Mouse (Mus musculus): Measurements from ENCODE around the gene Ppp2r5e. TPM values are rescaled to one million over a fixed set of nuclear protein-coding genes. Genes with fewer than 3 reads are reported as not detected.

Ppp2r5e gene
- polyA plus RNA-seq, 1 experiment from 2014 or later = 19.3 TPM

DNA sequence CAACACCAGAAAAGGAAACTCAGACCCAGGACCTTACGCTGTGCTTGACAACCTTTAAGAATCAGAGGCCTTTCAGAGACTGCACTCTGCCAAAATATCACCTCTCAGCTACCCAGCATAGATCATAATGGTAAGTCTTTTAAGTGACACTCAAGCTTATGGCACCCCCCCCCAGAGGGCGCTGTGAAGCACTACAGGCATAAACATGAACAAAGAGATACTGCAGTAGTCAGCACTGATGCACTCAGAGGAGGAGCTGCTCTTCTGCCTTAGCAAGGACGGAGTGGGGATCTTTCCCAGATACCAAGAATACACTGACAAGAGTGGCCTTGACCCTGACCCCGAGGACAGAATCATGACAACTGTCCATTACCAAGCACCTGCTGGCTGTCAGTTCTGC, 23.8 kb downstream of the Ppp2r5e start:
- no peak overlapping the region for H3K4me2 ChIP-seq
- H3K4me1 ChIP-seq = peaks cover 18% of the 10 kb centered on the region
- H3K4me3 ChIP-seq (replicated peaks) = no peak overlapping the region
- 71% methylated on average over 4 of the region's 4 CpGs for WGBS
- H3K27me3 ChIP-seq (replicated peaks) = no peaks in the 10 kb centered on the region
- no peak overlapping the region for H3K27ac ChIP-seq (replicated peaks)
- no peaks in the 10 kb centered on the region for H3K36me3 ChIP-seq
- H3K9ac ChIP-seq (replicated peaks) = no peak overlapping the region
- H3K9me3 ChIP-seq (replicated peaks) = no peaks in the 10 kb centered on the region
- no peak for ATAC-seq (ENCODE audit: low FRiP score)

DNA sequence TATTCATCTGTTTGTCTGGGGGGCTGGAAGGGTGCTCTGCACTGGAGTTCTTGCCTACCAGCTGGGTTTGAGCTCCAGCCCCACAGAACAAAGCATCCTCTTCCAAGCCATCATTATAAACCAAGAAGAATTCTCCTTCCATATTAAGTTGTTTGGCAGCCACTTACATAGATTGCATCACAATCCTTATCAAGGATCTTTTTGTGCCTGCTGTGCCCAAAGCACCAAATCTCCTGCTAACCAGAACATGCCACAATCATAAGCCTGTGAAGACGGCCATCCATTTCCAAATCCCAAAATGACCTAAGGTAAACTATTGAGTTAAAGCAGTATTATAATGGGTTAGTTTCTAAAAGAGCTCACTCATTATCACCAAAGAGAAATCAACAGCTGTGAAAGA, 25.9 kb downstream of the Ppp2r5e start:
- Histone ChIP-seq H3K27ac (replicated peaks) (no peak overlapping the region), H3K36me3 (no peaks in the 10 kb centered on the region), H3K4me3 (replicated peaks) (no peak overlapping the region), H3K4me1 (peaks cover 16% of the 10 kb centered on the region), H3K9ac (replicated peaks) (no peak overlapping the region), H3K4me2 (no peak overlapping the region), H3K9me3 (replicated peaks) (no peaks in the 10 kb centered on the region), H3K27me3 (replicated peaks) (no peaks in the 10 kb centered on the region)
- no peak for ATAC-seq (ENCODE audit: low FRiP score)
- 67% methylated on average over 1 of the region's 1 CpGs for WGBS

DNA sequence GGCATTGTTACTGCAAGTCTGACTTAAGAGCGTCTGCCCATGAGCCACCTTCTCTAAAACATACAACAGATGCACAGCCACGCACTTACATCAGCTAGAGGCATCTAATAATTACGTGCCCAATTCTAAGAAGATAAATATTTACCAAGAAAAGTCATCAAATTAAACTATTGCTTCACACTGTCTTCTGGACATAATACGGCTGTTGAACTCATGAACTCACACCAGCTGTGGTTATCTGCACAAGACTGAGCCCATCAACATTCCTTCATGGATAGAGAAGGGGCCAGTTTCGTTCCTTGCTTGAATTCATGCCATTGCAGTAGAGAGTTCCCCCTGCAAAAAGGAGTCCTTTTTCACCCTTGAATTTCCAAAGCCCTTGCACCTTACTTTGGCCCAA, 28.3 kb downstream of the Ppp2r5e start:
- Histone ChIP-seq H3K4me3 (replicated peaks) (no peak overlapping the region), H3K27ac (replicated peaks) (no peak overlapping the region), H3K4me1 (peaks cover 16% of the 10 kb centered on the region), H3K36me3 (no peaks in the 10 kb centered on the region), H3K4me2 (no peak overlapping the region), H3K9ac (replicated peaks) (no peak overlapping the region), H3K27me3 (replicated peaks) (no peaks in the 10 kb centered on the region), H3K9me3 (replicated peaks) (no peaks in the 10 kb centered on the region)
- 80% methylated on average over 5 of the region's 5 CpGs for WGBS
- no peak for ATAC-seq (ENCODE audit: low FRiP score)

DNA sequence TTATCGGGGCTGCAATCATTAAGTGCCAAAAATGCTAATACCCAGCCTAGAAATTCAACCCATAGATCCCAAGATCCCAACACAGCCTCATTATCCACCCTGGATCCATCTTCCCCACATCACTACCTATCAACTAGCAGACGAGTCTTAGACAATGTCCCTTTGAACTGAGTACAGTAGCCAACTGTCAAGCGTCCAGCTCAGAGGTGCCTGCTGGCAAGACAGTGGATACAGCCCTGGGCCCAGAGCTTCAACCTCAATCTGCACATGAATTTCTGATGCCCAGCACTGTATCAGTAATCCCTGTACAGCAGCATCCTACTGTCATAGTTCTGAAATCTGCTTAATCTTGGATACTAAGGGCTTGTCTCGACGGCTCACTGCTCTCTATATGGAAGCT, 30.3 kb downstream of the Ppp2r5e start:
- Histone ChIP-seq H3K9me3 (replicated peaks) (no peaks in the 10 kb centered on the region), H3K27ac (replicated peaks) (no peak overlapping the region), H3K4me1 (peaks cover 16% of the 10 kb centered on the region), H3K36me3 (no peaks in the 10 kb centered on the region), H3K9ac (replicated peaks) (no peak overlapping the region), H3K4me2 (no peak overlapping the region), H3K27me3 (replicated peaks) (no peaks in the 10 kb centered on the region), H3K4me3 (replicated peaks) (no peak overlapping the region)
- 90% methylated on average over 5 of the region's 5 CpGs for WGBS
- ATAC-seq (ENCODE audit: low FRiP score) = no peak

DNA sequence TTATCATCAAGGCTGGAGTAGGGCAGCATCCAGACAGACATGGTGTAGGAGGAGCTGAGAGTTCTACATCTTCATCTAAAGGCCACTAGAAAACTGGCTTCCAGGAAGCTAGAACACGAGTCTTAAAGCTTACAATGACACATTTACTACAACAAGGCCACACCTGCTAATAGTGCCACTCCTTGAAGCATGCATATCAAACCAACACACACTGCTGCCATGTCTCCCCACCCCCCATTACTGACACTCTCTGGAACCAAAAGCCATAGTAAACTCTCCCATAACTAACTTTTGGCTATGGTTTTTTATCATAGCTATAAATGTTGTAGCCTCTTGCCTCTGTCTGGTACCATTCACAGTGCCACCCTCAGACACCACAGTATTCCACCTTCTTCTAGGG, 31.5 kb downstream of the Ppp2r5e start:
- no peak for ATAC-seq (ENCODE audit: low FRiP score)
- Histone ChIP-seq H3K27me3 (replicated peaks) (no peaks in the 10 kb centered on the region), H3K27ac (replicated peaks) (no peak overlapping the region), H3K4me2 (no peak overlapping the region), H3K9ac (replicated peaks) (no peak overlapping the region), H3K4me1 (peaks cover 18% of the 10 kb centered on the region), H3K9me3 (replicated peaks) (no peaks in the 10 kb centered on the region), H3K4me3 (replicated peaks) (no peak overlapping the region), H3K36me3 (no peaks in the 10 kb centered on the region)
- WGBS = 83% methylated on average over 1 of the region's 1 CpGs

DNA sequence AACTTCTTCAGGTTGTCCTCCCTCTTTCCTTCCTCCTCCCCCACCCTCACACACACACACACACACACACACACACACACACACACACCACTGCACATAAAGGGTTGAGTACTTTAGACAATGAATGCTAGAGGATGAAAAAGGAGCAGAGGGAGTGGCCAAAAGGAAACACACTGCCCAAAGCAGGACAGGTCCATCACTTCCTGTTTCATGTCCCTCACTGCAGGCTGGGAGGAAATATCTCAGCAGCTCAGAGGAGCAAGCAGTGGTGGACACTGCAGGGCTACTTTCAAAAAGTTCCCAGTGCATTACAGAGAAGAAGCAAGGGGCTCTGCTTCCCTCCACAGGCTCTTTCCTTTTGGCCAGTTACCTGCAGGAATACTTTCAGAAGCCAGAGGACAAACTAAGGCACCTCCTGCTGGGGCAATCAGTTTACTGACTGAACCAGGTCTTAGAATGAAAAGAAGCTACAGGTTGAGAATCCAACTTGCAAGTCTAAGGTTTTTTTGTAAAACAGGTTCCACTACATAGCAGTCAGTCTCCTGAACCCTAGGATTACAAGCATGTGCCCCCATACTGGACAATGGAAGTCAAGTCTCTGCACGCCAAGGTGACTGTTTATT, 32.9 kb downstream of the Ppp2r5e start:
- WGBS = 94% methylated on average over 1 of the region's 1 CpGs
- Histone ChIP-seq H3K27ac (replicated peaks) (no peak overlapping the region), H3K4me3 (replicated peaks) (no peak overlapping the region), H3K4me1 (peaks cover 25% of the 10 kb centered on the region), H3K36me3 (no peaks in the 10 kb centered on the region), H3K9ac (replicated peaks) (no peak overlapping the region), H3K27me3 (replicated peaks) (no peaks in the 10 kb centered on the region), H3K9me3 (replicated peaks) (no peaks in the 10 kb centered on the region), H3K4me2 (no peak overlapping the region)
- no peak for ATAC-seq (ENCODE audit: low FRiP score)

DNA sequence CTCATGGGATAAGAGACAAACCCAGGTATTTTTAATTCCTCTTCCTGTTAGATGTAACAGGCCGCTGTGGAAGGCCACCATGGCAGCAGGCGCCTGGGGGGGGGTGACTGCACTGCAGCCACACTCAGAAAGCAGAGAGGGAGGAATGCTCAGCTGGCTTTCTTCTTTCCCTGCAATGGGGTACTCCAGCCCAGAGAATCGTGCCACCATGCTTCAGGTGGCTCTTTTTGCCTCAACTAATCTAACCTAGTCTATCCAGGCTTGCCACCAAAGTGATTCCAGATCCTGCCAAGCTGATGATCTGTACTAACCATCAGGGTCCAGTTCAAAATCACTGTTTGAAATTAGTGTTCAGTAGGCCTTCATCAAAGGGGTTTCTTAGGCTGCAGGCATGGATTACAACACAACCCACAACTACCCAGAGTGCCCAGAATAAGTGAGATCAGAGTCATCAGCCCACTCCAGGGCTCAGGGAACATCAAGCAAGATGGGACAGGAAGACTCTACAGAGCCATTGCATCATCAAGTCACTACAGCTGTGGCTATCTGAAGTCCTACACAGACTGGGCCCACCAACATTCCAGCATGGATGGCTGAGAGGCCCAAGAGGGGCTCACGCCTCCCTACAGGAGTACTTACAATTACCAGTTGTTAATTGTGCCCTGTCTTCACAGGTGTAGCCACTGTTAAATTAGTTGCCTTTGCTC, 35.2 kb downstream of the Ppp2r5e start:
- H3K4me2 ChIP-seq = no peak overlapping the region
- H3K27me3 ChIP-seq (replicated peaks) = no peaks in the 10 kb centered on the region
- H3K4me1 ChIP-seq = peaks cover 30% of the 10 kb centered on the region
- no peaks in the 10 kb centered on the region for H3K9me3 ChIP-seq (replicated peaks)
- 87% methylated on average over 4 of the region's 4 CpGs for WGBS
- no peak overlapping the region for H3K4me3 ChIP-seq (replicated peaks)
- no peak overlapping the region for H3K27ac ChIP-seq (replicated peaks)
- H3K36me3 ChIP-seq = no peaks in the 10 kb centered on the region
- H3K9ac ChIP-seq (replicated peaks) = no peak overlapping the region
- ATAC-seq (ENCODE audit: low FRiP score) = no peak

DNA sequence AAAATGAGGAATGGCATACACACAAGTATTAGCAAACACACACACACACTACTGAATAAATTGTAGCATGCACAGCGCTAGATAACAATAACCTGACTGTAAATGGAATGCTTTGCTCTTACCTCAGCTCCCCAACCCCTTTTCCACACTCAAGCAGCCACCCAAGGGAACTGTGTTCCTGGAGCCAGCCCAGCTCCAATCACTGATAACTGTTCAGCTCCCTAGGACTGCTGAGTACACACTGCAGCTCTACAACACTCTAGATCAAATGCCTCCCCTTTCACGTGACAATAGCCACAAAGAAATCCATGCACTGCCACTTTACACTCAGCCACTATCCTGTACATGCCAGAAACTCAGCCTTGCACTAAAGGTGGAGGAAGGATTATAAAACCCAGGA, 36.8 kb downstream of the Ppp2r5e start:
- H3K27ac ChIP-seq (replicated peaks) = no peak overlapping the region

DNA sequence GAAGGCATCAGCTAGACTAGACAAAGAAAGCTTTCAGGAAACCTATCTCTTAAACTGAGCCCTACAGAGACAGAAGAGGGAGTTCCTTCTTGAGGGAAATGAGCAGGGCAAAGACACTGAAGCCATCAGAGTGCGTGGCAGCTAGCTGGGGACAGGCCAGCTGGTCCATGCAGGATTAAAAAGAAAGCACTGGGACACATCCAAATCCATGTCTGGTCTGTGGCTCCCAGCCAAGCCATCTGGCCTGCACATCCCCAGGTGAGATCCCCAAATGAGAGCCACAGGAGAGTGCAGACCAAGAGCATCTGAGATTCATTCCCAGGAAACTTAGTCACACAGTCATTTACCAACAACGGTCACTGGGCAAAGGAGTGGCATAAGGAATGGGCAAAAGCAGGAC, 38.2 kb downstream of the Ppp2r5e start:
- Histone ChIP-seq H3K36me3 (no peaks in the 10 kb centered on the region), H3K4me1 (peaks cover 35% of the 10 kb centered on the region), H3K4me2 (no peak overlapping the region), H3K9me3 (replicated peaks) (no peaks in the 10 kb centered on the region), H3K9ac (replicated peaks) (no peak overlapping the region), H3K4me3 (replicated peaks) (no peak overlapping the region), H3K27ac (replicated peaks) (no peak overlapping the region; the same call in 1 of the 2 replicates), H3K27me3 (replicated peaks) (no peaks in the 10 kb centered on the region)
- 36% methylated on average over 2 of the region's 2 CpGs for WGBS
- 0 out of 2 replicates have a peak, but pooled peaks have one; percentile 43 for ATAC-seq (ENCODE audit: low FRiP score)

More for the DNA sequence above, 36.8 kb downstream of the Ppp2r5e start:
- H3K4me3 ChIP-seq (replicated peaks) = no peak overlapping the region
- H3K9me3 ChIP-seq (replicated peaks) = no peaks in the 10 kb centered on the region
- 51% methylated on average over 2 of the region's 2 CpGs for WGBS
- no peak overlapping the region for H3K9ac ChIP-seq (replicated peaks)
- H3K36me3 ChIP-seq = no peaks in the 10 kb centered on the region
- H3K4me1 ChIP-seq = peaks cover 35% of the 10 kb centered on the region
- H3K4me2 ChIP-seq = no peak overlapping the region
- no peaks in the 10 kb centered on the region for H3K27me3 ChIP-seq (replicated peaks)
- no peak for ATAC-seq (ENCODE audit: low FRiP score)

DNA sequence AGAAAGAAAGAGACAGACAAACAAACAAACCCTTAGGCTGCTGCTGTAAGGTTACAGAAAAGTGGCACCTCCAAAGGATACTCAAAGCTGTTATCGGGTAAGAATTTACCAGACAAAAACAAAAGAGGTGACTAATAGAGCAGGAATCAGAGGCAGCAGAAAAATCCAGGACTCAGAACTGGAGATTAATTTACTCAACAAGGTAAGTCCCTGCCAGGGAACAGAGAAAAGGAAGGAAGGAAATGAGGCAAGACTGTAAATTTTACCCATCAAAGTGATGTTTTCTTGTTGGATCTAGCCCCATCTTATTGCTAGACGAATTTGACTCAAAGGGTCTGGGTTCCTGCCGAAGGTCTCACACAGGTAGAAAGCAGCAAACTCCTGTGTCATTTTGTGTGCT, 41.0 kb downstream of the Ppp2r5e start:
- peaks cover 32% of the 10 kb centered on the region for H3K4me1 ChIP-seq
- H3K27ac ChIP-seq (replicated peaks) = no peak overlapping the region
- 75% methylated on average over 3 of the region's 3 CpGs for WGBS
- H3K4me2 ChIP-seq = no peak overlapping the region
- H3K9me3 ChIP-seq (replicated peaks) = no peaks in the 10 kb centered on the region
- no peak for ATAC-seq (ENCODE audit: low FRiP score)
- no peaks in the 10 kb centered on the region for H3K27me3 ChIP-seq (replicated peaks)
- no peaks in the 10 kb centered on the region for H3K36me3 ChIP-seq
- H3K9ac ChIP-seq (replicated peaks) = no peak overlapping the region
- no peak overlapping the region for H3K4me3 ChIP-seq (replicated peaks)

DNA sequence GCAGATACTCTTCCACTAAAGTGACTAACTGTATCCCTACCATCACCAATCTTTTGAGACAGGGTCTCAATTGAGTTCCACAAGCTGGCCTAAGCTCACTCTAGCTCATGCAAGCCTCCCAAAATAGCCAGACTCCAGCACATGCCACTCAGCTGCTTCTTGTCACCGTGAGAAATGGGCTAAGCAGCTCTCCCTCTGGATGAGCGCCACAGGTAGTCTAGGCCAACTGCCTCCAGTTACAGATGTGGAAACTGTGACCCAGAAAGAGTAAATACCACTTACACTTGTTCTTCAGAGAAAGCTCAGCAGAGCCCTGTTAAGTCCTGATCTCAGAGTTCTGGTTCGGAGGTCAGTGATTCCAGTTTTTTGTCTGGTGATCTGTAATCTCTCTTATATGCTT, 43.7 kb downstream of the Ppp2r5e start:
- Histone ChIP-seq H3K4me1 (peaks cover 9% of the 10 kb centered on the region), H3K9me3 (replicated peaks) (no peaks in the 10 kb centered on the region), H3K36me3 (no peaks in the 10 kb centered on the region), H3K4me2 (no peak overlapping the region), H3K4me3 (replicated peaks) (no peak overlapping the region), H3K9ac (replicated peaks) (no peak overlapping the region), H3K27ac (replicated peaks) (no peak overlapping the region), H3K27me3 (replicated peaks) (no peaks in the 10 kb centered on the region)
- WGBS = 95% methylated on average over 3 of the region's 3 CpGs
- no peak for ATAC-seq (ENCODE audit: low FRiP score)

DNA sequence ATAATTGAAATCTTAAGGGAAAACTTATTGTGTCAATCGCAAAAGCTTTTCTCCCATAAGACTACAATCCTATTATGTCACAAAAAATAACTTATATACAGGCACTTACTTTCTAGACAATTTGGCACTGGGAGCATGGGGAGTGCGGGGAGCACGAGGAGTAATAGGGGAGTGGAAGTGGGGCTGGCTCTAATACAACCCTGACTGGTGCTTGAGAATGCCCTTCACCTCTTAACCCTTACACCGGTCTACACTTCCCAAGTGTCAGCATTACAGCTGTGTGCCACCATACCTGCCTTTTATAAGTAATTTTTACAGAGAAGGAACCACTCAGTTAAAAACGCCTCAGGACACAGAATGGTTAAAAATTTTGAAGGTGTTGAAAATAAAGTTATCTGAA, 44.4 kb downstream of the Ppp2r5e start:
- 92% methylated on average over 5 of the region's 5 CpGs for WGBS
- no peak overlapping the region for H3K4me3 ChIP-seq (replicated peaks)

More for the DNA sequence above, 44.4 kb downstream of the Ppp2r5e start:
- Histone ChIP-seq H3K36me3 (no peaks in the 10 kb centered on the region), H3K9ac (replicated peaks) (no peak overlapping the region), H3K9me3 (replicated peaks) (no peaks in the 10 kb centered on the region), H3K4me2 (no peak overlapping the region), H3K4me1 (0 out of 2 replicates have a peak, but pooled peaks cover 6% of the 10 kb centered on the region), H3K27me3 (replicated peaks) (no peaks in the 10 kb centered on the region), H3K27ac (replicated peaks) (no peak overlapping the region)
- no peak for ATAC-seq (ENCODE audit: low FRiP score)
